Mouse (Mus musculus): ENCODE measurements at regions not wholly inside any gene's neighbourhood (a gene's known extent, or its start where the extent isn't known, plus 50 kb on each side); places are given as distances from the start of the nearest gene placed in this dataset.

DNA sequence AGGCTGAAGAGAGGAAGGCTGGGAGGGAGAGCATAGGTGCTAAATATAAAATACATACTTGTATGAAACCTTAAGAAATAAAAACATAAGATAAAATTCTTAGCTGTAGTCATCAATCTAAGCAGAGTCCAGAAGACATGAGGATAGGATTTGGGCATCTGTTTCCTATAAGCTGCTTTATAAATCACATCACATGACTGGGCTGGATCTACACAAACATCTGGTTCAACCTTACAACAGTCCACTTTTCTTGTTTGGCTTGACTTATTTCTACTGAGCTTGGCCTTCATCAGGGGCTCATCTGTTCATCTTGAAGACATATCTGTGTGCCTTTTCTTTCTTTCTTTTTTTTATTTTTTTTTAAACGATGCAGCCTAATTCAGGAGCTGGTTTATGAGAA is 338.9 kb upstream of the Nrsn1 start:
- no peak for TF ChIP-seq CTCF (IDR thresholded peaks at IDR 0.05; ENCODE audit: low read depth, low read length)
- no peak for TF ChIP-seq GATA1 (IDR thresholded peaks at IDR 0.05; ENCODE audit: borderline replicate concordance, low read length)
- TF ChIP-seq POLR2AphosphoS5 (IDR thresholded peaks at IDR 0.05; ENCODE audit: insufficient replicate concordance, low read depth, low read length) = no peak
- TF ChIP-seq TAL1 (conservative IDR thresholded peaks at IDR 0.05; ENCODE audit: low read depth, low read length) = no peak
- no peak for TF ChIP-seq GATA2 (IDR thresholded peaks at IDR 0.05; ENCODE audit: borderline replicate concordance, low read depth, low read length)

All from G1E (cell line).